In the genomic region with DNA sequence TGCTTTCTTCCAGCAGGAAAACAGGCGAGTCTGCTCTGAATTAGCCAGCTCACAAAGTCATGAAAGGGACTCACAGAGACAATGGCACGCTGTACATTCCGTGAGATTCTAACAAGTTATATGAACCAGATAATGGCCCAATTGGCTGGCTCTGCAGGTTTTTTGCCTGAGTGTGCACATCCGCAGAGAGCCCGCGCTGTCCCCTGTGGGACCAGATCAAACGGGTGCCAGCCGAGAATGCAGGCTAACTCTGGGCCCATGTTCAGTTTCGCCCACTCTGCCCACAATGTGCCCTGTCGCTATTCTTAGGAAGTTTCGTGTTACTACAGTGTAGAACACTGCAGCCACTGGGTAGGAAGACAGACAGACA, we compare ENCODE assay signal across 10 mouse cellular contexts.
DNase-seq lines count a peak whose midpoint lies in the region; ATAC-seq and TF ChIP-seq lines count a peak whose summit lies in the region.
"Had no signal": no experiment of that assay in that cellular context is flagged by ENCODE, and none has a peak within 500 bp of the region (broad histone marks: within the 10 kb centered on the region; RNA-seq: fewer than 3 reads in every experiment).

No protein-coding gene starts in this region.

- peak overlapping the region; percentile 57; the same call in 1 of the 2 replicates for H3K27ac ChIP-seq in lung, postnatal 0 days (ENCODE audit: low read length)
- peak overlapping the region; percentile 74 for H3K27ac ChIP-seq in forebrain, embryonic 14.5 days (ENCODE audit: low read depth, low read length)
- peak overlapping the region; percentile 39; the same call in 1 of the 2 replicates for H3K27ac ChIP-seq in limb, embryonic 15.5 days
- H3K27ac ChIP-seq in small intestine, adult 2 months (ENCODE audit: insufficient read depth, low read depth, low read length) = 0 out of 2 replicates have a peak overlapping the region, but pooled peaks have one; percentile 18

- H3K9me3 ChIP-seq in lung, postnatal 0 days (ENCODE audit: low read length) = no peaks in the 10 kb centered on the region
- H3K9me3 ChIP-seq in forebrain, embryonic 14.5 days (replicated peaks; ENCODE audit: control insufficient read depth, low read length) = no peaks in the 10 kb centered on the region
- no peaks in the 10 kb centered on the region for H3K9me3 ChIP-seq in limb, embryonic 15.5 days

- no peak for TF ChIP-seq EP300 in lung, postnatal 0 days (IDR thresholded peaks at IDR 0.05)

- no peak for TF ChIP-seq CTCF in lung, postnatal 0 days (IDR thresholded peaks at IDR 0.05)
- no peak for TF ChIP-seq CTCF in lung, adult 2 months (IDR thresholded peaks at IDR 0.05; ENCODE audit: insufficient read depth, low read length)
- TF ChIP-seq CTCF in small intestine, adult 2 months (IDR thresholded peaks at IDR 0.05; ENCODE audit: extremely low read depth, insufficient read length, insufficient replicate concordance, low read depth, low read length) = no peak

- H3K36me3 ChIP-seq in lung, postnatal 0 days (ENCODE audit: insufficient read depth, low read length) = no peaks in the 10 kb centered on the region
- H3K36me3 ChIP-seq in forebrain, embryonic 14.5 days (ENCODE audit: control insufficient read depth, insufficient read depth, low read length) = no peaks in the 10 kb centered on the region
- H3K36me3 ChIP-seq in limb, embryonic 15.5 days = no peaks in the 10 kb centered on the region
- no peaks in the 10 kb centered on the region for H3K36me3 ChIP-seq in small intestine, adult 2 months (ENCODE audit: control insufficient read depth, insufficient read depth, low read length)

- DNase-seq in lung, postnatal 0 days (ENCODE audit: low spot score) = no peak
- no peak for DNase-seq in lung, adult 2 months
- DNase-seq in forebrain, embryonic 14.5 days (ENCODE audit: low spot score) = peak; percentile 61
- DNase-seq in thymus, adult 18-20 months = no peak
- DNase-seq in adipocyte (ENCODE audit: low spot score) = no peak
- DNase-seq in layer of hippocampus, adult 11-12 months (ENCODE audit: low spot score) = no peak
- DNase-seq: liver, postnatal 0 days had no signal

- H3K4me1 ChIP-seq in lung, postnatal 0 days (ENCODE audit: insufficient read depth, low read depth, low read length) = peaks cover 17% of the 10 kb centered on the region
- H3K4me1 ChIP-seq in lung, adult 2 months (ENCODE audit: control insufficient read depth, insufficient read depth, low read length) = peaks cover 6% of the 10 kb centered on the region
- H3K4me1 ChIP-seq in forebrain, embryonic 14.5 days (ENCODE audit: control insufficient read depth, insufficient read depth, low read length) = peaks cover 29% of the 10 kb centered on the region
- H3K4me1 ChIP-seq in limb, embryonic 15.5 days = peaks cover 18% of the 10 kb centered on the region
- H3K4me1 ChIP-seq in small intestine, adult 2 months (ENCODE audit: control insufficient read depth, insufficient read depth, insufficient read length, low read length) = peaks cover 10% of the 10 kb centered on the region; the same call in 1 of the 2 replicates

- 70% methylated on average over 11 of the region's 11 CpGs for WGBS in lung, postnatal 0 days
- 83% methylated on average over 11 of the region's 11 CpGs for WGBS in lung, adult 2 months
- WGBS in forebrain, embryonic 14.5 days = 4% methylated on average over 11 of the region's 11 CpGs
- WGBS in limb, embryonic 15.5 days = 52% methylated on average over 11 of the region's 11 CpGs
- 92% methylated on average over 11 of the region's 11 CpGs for WGBS in small intestine, adult 2 months

- no peak overlapping the region for H3K4me2 ChIP-seq in lung, postnatal 0 days (replicated peaks; ENCODE audit: low read depth, low read length)
- peak overlapping the region; percentile 38 for H3K4me2 ChIP-seq in forebrain, embryonic 14.5 days (ENCODE audit: low read length)
- no peak overlapping the region for H3K4me2 ChIP-seq in limb, embryonic 15.5 days
- H3K4me2 ChIP-seq: heart, embryonic 11.5 days had no signal

- TF ChIP-seq POLR2A in lung, adult 2 months (IDR thresholded peaks at IDR 0.05; ENCODE audit: borderline replicate concordance, extremely low read depth, low read depth, low read length) = no peak
- TF ChIP-seq POLR2A in small intestine, adult 2 months (IDR thresholded peaks at IDR 0.05; ENCODE audit: low read depth, low read length) = no peak

- no peak overlapping the region for H3K9ac ChIP-seq in lung, postnatal 0 days (replicated peaks; ENCODE audit: low read depth)
- H3K9ac ChIP-seq in forebrain, embryonic 14.5 days (ENCODE audit: low read length) = peak overlapping the region; percentile 30
- H3K9ac ChIP-seq in limb, embryonic 15.5 days = no peak overlapping the region
- H3K9ac ChIP-seq: liver, postnatal 0 days had no signal

- no peaks in the 10 kb centered on the region for H3K27me3 ChIP-seq in lung, postnatal 0 days (replicated peaks; ENCODE audit: insufficient read depth, low read length)
- no peaks in the 10 kb centered on the region for H3K27me3 ChIP-seq in forebrain, embryonic 14.5 days (replicated peaks; ENCODE audit: control insufficient read depth, insufficient read depth, low read length)
- 0 out of 2 replicates have a peak, but pooled peaks cover 3% of the 10 kb centered on the region for H3K27me3 ChIP-seq in limb, embryonic 15.5 days
- no peaks in the 10 kb centered on the region for H3K27me3 ChIP-seq in small intestine, adult 2 months (ENCODE audit: control insufficient read depth, insufficient read depth, low read length)

- no peak for ATAC-seq in lung, postnatal 0 days
- peak; percentile 35 for ATAC-seq in forebrain, embryonic 14.5 days
- no peak for ATAC-seq in limb, embryonic 15.5 days (ENCODE audit: insufficient number of reproducible peaks, low FRiP score, low TSS enrichment, low read depth)
- ATAC-seq: liver, postnatal 0 days had no signal

- no peak overlapping the region for H3K4me3 ChIP-seq in lung, postnatal 0 days (ENCODE audit: low read depth, low read length)
- H3K4me3 ChIP-seq in lung, adult 2 months (replicated peaks; ENCODE audit: extremely low read depth, low read depth, low read length) = no peak overlapping the region
- no peak overlapping the region for H3K4me3 ChIP-seq in forebrain, embryonic 14.5 days (ENCODE audit: low read depth, low read length)
- H3K4me3 ChIP-seq in limb, embryonic 15.5 days = no peak overlapping the region
- H3K4me3 ChIP-seq in small intestine, adult 2 months (ENCODE audit: low read depth, low read length) = no peak overlapping the region

Comparison
In these comparisons a context has a peak if more than half of its experiments do, and no peak if none do; other contexts are left out.
1. H3K27ac ChIP-seq: peak in every context shown above with its lines; median percentile 74 in forebrain, embryonic 14.5 days; 57 in lung, postnatal 0 days; 39 in limb, embryonic 15.5 days; 18 in small intestine, adult 2 months.